Mouse (Mus musculus) lung, postnatal 0 days (tissue): ENCODE measurements around the gene Jak3.

Experiments
- CTCF ChIP-seq: IDR thresholded peaks from 2 replicates; pipeline ENCODE4 v1.5.1; 2016; ENCODE audit warnings: antibody characterized with exemption, mild to moderate bottlenecking
- EP300 ChIP-seq: IDR thresholded peaks from 2 replicates; pipeline ENCODE4 v1.6.1; 2016; ENCODE audit warnings: antibody characterized with exemption, mild to moderate bottlenecking, control low read depth

DNA sequence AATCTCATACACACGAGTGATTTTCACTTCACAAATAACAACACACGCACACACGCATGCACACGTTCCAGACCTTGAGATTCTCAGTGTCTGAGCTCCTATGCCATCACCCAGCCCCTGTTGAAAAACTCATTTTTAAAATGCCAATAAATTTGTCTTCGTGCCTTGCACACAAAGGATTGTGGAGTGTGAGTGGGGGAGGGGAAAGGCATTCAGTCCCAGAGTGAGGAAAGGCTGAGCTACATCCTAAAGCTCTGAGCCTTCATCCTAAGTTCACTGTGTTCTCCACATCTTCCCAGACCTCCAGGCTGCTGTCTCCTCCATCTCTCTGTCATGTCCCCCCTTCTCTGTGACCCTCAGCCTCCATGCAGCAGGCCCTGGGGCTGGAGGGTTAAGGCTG lies 8.8 kb upstream of the Jak3 start:
- TF ChIP-seq CTCF (no peak), EP300 (no peak)
